Mouse (Mus musculus): ENCODE results near the gene Chka.

The Chka gene

DNA sequence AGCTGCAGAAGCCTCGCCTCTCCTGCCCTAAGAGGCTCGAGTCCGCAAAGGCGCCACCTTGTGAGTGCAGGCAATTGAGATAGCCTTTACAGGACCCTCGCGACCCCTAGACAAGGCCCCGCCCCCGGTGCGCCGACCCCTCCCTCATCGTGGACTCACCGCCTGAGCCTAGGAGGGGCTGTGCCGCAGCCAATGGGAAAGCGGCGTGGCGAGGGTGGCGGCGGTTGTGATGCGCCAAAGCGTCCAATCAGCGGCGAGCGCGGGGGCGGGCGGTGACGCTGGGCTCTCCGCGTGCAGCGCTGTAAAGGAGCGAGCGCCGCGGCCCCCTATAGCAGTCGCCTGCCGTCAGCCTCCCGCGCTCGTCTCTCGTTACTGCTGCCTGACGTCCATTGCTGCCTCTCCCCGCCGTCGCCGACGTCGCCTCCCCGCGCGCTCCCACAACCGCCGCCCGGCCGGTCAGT, at the start of gene Chka:
Gene Chka (plus strand): TSS at position 272 of the 461 bp plus-strand sequence.
- peak; percentile 98 for DNase-seq

DNA sequence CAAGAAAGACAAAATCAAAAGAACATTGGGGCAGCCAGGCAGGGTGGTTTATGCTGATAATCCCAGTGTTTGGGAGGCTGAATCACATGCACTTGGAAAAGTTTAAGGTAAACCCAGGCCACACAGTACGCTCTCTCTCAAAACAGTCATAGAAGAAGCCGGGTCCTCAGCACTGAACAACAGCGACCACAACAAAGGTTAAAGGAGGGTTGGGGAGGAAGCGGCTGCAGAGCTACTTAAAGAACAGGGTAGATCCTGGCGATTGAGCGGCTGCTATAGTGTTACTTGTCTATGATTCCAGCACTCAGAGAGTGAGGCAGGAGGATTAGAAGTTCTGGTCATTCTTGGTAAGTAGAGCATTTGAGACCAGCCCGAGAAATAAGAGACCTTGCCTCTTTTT, 46.0 kb upstream of the Chka start:
- no peak for DNase-seq

DNA sequence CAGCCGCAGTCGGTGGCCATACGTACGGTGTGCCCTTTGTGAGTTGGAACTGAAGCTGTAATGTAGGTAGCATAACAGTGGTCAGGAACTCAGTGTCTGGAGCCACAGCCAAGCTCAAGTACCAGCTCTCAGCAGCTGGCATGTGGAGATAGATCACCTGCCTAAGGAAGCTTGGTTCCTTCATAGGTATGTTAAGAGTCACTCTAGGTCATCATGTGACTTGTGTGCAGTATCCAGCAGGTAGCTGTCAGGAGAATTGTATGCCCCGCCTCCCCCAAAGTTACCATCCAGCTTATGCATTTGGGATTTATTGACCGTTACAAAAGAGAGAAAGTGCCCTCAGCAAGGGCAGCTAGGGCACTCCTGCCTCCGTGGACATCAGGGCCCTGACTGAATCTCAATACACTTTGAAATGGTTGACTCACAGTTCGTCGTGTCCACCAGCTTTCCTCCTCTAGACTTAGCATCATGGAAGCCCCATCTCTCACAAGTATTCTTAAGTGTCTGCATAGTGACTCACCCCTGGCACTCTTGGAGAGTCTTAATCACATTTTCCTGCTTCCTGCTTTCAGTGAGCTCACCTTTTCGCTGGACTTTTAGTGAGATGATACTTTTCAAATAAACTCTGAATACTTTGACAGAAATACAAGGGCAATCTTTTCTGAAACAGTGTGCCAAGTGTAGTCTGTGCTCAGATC, 40.9 kb upstream of the Chka start:
- DNase-seq: peak; percentile 76

DNA sequence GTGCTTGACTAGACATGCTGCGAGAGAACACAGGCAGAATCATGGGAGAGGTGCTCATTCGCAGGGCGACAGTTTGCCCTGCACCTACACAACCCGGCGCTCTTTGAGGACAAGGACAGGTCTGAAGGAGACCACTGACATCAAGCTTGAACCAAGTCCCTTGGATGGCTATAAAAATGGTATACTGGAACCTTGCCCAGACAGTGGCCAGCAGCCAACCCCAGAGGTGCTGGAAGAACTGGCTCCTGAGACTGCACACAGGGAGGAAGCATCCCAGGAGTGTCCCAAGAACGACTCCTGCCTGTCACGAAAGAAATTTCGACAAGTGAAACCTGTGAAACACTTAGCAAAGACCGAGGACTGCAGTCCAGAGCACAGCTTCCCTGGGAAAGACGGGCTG, 37.1 kb upstream of the Chka start:
- DNase-seq: no peak

DNA sequence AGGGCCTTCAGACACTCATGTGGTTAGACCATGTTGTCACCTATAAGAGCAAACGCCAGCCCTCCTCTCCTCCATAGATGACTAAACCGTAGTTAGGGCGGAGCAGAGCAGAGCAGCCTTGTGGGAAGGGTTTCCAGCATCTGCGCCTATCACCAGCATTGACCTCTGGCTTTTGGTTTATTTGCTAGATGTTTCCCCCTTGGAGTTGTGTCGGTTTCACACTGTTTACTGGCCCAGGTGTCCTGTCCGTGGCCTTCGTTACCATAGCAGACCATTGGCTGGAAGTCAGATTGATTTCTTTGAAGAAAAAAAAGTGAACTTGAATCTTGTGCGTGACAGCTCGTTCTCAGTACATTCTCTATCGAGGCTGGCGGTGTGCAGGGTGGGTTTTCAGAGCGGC, 35.7 kb upstream of the Chka start:
- DNase-seq: no peak

DNA sequence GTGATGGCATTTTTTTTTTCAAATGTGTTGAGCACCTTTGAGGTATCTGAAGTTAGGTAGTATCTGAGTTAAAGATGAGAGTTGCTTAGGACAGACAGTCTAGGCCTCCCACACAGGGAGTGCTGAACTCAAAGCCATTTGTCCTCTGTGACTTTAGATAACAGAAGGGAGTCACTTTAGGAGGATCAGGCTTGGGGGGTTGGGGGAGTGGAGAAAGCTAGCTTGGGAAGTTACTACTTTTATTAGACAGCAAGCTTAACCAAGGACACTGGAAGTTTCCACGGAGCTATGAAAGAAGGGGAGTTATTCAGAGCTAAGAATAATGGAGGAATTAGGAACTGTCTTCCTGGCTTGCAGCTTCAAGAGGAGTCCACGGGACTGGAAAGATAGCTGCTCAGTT, 32.5 kb upstream of the Chka start:
- no peak for DNase-seq

DNA sequence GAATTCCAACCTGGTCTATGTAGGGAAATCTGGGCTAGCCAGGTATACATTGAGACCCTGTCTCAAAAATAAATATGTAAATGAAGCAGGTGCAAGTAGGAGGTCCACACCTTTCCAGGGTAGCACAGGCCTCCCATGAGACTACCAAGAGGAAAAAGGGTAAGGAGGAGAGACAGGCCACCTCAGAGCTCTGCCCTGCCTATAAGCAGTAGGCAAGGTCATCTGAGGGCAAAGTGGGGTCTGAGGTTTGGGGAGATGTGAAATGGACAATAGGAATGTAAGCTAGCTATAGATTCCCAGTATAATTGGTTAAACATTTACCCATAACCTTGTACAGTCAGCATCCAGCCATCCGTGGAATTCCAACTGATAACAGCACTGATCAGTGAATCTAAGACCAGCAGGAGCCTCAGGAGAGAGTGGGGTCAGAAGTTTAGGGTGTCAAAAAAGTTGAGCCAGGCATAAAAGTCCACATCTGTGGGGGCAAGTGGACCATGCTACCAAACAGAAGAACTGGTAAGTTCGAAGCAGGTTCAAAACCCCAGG, 31.6 kb upstream of the Chka start:
- no peak for DNase-seq

DNA sequence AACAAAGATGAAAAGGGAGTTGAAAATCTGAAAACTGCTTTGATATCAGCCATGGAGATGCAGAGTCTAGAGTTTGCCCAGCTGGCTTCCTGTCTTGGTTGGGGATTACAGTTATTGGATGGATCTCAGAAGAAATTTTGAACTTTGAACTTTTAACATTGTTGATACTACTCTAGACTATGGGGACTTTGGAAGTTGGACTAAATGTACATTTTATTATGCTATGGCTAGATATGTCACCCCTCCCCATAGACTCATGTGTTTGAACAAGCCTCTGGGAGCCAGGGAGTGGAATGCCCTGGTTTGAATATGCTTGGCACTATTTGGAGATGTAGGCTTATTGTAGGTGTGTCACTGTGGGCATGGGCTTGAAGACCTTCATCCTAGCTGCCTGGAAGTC, 26.5 kb upstream of the Chka start:
- no peak for DNase-seq

DNA sequence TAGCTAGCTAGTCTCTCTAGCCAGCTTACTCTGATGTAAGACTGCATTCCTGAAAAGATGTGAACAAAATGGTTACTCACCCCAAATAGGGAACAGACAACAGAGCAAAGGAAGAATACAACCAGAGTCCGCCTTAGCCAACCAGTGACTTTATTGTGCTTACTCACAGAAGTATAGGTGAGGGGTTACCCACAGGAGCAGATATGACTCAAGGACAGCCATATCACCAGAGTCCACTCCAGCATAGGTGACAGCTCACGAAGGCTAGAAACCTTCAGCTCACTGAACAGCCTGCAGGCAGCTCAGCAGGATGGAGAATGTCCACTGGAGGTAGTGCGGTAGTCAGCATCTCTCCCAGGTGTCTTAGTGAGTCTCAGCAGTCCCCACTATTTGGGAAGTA, 21.7 kb upstream of the Chka start:
- no peak for DNase-seq

DNA sequence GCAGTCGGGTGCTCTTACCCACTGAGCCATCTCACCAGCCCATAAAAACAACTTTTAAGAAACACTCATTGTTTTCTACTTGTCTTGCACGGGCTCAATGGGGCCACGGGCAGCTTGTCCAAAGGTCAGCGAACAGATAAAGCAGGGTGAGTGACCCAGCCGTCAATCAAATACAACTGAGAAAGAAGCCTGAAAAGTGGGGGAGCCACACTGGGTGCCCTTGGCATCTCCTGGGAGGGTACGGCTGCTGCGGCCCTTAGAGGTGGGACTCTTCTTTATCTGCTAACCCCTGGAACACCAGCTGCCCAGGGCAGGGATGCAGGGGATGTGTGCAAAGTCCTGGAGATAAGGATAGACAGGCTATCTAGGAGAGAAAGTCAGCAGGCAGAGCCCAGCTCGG, 19.9 kb upstream of the Chka start:
- DNase-seq: no peak

DNA sequence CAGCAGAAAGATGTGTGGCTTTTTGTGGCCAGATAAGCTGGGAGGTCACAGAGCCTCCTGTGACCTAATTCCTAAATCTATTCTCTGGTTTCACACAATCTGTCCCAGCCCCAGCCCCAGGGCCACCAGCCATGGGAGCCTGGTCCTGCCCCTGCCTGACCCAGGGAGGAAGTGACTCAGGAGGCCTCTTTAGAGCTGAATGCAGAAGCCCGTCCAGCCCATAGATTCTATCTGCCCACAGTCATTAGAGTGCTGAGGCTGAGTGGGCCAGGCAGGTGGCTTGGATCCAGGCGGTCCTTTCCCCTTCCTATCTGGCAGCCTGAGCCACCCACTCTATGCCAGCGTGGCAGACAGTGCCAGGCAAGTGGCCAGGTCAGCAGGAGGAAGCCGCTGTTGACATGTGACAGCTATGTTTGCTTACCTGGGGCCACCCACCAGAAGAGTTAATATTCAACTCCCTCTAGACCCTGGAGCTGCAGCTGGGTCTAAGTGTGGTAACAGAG, 18.7 kb upstream of the Chka start:
- DNase-seq: peak; percentile 92

DNA sequence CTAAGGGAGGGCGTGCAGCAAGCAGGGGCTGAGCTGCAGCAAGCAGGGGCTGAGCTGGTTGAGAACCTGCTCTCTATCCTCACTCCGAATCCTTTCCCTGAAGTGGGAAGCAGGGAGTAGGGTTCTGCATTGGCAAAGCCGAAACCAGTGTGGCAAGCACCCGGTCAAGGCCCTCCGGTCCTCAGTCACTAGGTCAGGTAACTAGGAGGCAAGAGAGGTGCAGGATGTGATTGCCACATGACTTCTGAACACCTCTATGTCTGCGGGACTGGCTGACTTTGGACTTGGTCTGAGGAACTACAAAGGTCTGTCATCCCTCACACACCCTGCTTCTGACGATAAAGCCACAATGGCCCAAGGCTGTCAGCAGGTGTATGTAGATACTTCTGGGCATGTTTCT, 17.3 kb upstream of the Chka start:
- DNase-seq: no peak

DNA sequence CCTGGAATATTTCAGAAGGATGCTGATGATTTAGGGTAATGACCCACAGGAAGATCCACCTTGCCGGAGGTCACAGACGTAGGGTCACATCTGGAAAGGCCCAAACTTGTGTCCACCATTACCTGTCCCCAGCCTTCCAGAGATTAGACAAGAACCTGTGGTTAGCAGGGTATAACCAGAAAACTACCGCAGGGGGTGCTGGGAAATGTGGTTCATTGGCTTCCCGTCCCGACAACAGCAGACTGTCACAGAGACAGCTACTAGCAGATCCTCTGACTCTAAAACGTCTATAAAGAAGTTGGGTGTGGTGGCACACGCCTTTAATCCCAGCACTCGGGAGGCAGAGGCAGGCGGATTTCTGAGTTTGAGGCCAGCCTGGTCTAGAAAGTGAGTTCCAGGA, 14.8 kb upstream of the Chka start:
- no peak for DNase-seq

DNA sequence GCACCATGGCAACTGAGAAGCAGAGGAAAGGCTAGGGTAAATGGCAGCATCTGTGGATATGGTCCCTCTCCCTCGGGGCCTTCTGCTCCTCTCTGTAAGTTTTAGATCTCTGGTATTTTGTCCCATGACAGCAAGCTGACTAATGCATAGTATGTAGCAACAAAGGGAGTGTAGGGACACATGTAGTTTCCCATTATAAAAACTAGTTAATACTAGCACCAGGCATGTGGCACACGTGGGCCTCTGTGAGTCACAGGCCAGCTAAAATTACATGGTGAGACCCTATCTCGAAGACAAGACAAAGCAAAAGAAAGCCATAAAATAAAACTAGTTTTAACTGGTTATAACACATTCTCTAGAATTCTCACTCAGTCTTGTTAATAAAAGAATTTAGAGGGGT, 12.6 kb upstream of the Chka start:
- no peak for DNase-seq

DNA sequence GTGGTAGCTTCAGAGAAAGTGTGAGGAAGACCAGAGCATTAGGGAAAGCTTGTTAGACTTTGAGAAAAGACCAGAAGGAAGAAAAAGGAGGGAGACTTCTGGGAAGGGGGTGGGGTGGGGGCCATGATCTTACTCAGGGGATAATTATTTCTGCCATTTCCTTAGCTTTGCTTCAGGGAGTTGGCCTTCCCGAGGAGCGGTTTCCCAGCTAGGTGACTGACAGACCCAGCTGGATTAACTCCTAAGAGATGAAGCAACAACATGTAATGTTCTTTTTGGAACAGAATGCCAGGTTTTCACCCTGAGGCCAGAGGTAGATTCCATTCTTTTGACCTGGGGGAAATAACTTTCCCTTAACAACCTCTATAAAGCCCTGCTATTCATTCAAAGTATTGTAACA, 11.9 kb upstream of the Chka start:
- no peak for DNase-seq

DNA sequence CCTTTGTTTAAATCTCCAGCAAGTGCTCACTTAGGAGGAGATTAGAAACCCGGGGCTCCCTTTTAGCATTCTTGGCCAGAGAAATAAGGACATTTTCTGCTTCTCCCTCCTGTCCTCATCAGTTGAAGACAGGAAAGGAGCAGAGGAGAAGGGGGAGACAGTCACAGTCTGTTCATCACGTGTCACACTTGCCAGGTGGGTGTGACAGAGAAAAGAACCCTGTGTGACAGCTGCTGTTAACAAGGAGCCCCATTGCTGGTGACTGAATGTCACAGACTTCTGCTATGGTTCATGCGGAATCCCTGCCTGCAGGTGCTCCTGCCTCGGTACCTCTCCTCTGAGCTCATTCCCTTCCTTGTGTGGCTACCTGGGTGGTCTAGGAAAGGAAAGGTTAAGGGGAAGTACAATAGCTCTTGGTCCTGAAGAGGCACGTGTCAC, 11.3 kb upstream of the Chka start:
- peak; percentile 68 for DNase-seq

DNA sequence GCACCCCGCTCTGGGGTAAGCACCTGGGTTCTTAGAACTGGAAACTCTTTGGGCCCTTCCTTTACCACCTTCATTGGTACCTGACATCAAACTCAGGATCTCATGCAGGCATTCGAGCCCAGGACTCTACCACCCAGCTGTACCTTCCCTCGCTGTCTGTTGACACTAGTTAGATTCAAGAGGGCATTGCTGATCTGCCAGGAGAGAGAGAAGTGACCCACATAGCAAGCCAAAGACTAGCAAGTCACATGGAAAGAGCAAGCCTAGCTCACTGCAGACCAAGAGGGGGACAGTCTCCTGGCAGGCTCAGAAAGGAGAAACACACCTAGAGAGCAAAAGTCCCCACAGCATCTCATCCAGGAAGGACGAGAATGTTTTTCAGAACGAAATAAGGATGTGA, 10.9 kb upstream of the Chka start:
- no peak for DNase-seq

DNA sequence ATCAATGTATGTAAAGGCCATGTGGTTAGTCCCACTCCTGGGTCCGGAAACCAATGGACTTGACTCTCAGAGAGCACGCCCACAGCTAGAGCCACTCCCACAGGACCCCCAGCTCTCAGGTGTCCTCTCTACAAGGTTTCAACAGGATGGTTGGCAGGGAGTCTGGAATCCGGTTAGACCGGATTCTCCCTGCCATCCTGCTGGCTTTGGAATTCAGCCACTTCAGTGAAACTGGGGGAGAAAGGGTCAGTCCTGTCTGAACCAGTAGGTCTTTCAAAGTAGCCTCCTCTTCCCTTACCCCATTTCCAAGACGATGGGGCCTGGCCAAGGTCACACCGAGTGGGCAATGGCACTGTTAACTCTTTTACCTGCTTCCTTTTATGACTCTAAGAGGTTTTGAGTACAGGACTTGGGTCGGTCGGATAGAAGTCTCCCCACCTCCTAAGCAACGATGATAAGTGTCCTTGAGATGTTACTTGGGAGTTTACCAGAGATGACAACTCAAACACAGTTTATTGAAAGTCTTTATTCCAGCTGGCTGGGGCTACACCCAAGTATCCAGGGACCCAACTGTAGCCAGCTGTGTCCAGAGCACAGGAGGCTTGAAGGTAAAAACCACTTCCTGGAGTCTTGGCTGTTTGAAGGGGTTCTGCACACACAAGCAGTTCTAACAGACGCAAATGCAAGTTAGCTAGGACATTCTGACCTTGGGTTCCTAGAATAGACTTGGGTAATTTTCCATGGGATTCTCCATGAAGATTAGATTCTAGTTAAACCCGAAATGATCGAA, 9.0 kb upstream of the Chka start:
- DNase-seq: peak; percentile 88

DNA sequence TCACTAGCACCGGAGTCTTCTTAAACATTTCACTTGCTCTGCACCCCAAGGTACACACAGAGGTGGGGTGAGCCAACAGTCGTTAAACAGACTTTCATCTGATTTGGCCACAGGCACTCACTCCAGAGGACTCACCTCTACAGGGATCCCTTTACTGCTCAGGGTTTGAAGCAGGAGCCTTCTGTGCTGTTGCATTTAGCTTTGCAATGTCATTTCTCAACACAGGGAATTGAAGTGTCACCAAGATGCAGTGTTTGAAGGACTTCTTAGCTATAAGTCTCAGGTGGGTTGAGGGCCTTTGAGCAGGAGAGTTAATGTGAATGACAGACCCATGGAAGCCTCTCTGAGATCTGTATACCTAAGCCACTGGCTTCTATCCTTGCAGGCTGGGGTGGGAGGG, 7.9 kb upstream of the Chka start:
- DNase-seq: no peak

DNA sequence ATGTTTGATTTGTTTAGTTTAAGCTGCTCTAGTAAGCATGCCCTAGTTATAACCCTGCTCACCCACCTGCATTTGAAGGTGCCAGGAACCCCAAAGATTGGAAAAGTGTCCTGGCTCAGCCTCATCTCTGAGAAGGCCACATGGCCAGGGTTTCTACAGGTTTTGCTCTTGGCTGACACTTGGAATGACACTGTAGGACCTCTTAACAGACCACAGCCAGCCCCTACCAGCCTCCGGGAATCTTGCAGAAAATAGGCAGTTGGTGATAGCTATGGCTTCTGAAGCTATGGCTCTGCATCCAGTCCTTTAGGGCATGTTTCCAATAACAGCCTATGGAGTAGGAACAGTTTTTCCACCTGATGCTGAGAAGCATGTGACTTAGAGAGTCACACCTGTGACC, 6.7 kb upstream of the Chka start:
- DNase-seq: no peak

DNA sequence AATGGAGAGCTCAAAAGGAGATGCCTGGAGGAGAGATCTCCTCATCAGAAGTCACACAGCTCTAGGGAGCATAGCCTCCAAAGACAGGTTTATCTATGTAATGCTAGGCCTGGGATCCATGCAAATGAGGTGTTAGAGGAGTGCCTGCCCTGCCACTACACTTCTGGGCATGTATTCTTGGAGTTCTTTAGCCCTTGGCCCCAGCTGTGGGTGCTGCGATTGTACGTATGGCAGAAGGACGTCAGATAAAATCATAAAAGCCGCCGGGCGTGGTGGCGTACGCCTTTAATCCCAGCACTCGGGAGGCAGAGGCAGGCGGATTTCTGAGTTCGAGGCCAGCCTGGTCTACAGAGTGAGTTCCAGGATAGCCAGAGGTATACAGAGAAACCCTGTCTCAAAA, 6.2 kb upstream of the Chka start:
- no peak for DNase-seq

DNA sequence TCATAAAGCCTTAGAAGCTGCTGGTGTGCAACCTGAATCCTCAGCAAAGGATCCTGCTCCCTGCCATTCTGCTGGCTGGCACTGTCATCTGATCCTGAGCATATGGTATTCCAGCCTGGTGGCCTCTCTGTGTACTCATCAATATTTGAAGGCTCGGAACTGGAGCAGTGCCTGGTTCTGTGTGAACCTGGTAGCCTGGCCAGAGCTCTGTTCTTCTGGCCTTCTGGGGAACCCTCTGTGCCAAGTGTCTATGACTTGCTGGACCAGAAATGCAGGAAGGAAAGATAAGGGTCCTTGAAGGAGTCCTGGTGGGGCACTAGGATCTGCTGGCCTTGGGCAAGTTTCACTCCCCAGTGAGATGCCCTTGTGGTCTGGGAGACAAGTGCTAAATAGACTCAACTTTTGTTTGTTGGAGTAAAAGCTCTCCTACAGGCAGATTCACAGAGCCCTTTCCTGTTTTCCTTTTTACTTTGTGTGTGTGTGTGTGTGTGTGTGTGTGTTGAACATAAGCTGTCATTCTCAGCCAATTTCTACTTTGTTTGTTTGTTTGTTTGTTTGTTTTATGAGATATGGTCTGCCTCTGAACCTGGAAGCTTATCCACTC, 5.7 kb upstream of the Chka start:
- peak; percentile 83 for DNase-seq
